Mouse (Mus musculus): ENCODE measurements around the gene Mtmr11. TPM values are rescaled to one million over a fixed set of nuclear protein-coding genes. Genes with fewer than 3 reads are reported as not detected.

Gene Mtmr11
- 6.3 and 10.1 TPM in 2 replicates for polyA plus RNA-seq (2011; ENCODE audit: insufficient read depth, insufficient read length, low replicate concordance, missing spikeins)

DNA sequence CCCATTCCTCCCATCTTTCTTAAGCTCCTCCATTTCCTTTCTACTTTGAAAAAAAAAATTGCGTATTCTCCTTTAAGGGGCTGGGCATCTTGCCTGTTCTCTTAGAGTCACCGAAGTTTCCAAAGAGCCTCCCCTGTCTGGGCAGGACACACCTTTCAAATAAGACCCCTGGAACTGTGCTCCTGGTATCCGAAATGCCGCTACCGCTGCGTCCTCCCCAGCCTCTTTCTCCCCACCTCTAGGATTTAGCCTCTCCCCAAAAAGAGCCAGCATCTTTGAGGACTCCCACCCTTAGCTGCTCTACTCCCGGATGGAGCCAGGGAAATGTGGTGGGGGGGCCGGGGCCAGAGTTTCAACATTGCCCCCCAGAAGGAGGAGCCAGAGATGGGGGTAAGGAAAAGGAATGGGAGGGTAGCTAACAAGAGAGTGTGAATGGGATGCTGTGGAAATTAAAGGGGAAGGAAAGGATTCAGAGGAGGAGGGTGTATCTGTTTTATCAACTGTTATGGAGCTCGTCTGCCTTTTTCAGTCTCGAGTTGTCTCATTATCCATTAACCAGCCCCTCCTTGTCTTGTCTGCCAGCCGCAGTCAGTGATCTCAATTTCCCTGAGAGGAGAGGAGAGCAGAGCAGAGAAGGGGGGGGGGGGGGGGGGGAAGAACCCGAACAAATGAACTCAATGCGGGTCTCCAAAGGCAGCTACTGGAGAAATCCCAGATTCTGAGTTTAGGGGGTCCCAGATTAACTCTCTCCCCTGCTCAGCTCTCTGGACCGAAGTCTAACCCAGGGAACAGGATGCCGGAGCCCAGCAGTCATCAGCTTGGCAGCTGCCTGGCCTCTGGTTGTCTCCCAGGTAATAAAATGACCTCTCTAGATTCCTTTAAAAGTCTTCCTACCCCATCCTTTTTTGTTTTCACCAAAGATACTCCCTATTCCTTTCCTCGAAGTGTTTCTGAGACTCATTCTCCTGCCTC is at the start of gene Mtmr11:
Gene Mtmr11, plus strand, starts transcription at position 136 of the 972 bp plus-strand sequence.
- TF ChIP-seq CTCF (IDR thresholded peaks at IDR 0.05; ENCODE audit: control insufficient read depth, insufficient read depth, low read length): no peak
- no peak for TF ChIP-seq POLR2A (IDR thresholded peaks at IDR 0.05; ENCODE audit: borderline replicate concordance, control insufficient read depth, low read depth, low read length)
- H3K4me3 ChIP-seq (replicated peaks; ENCODE audit: control insufficient read depth, low read depth, low read length): no peak within 1 kb of the TSS
- no peak within 1 kb of the TSS for H3K27ac ChIP-seq (ENCODE audit: control insufficient read depth, insufficient read depth, low read depth, low read length, poor library complexity)
- WGBS: 21% methylated on average over 16 of the region's 16 CpGs
- no peaks in the 10 kb centered on the region; the same call in 1 of the 2 replicates for H3K4me1 ChIP-seq (ENCODE audit: control insufficient read depth, insufficient read depth, low read length)

DNA sequence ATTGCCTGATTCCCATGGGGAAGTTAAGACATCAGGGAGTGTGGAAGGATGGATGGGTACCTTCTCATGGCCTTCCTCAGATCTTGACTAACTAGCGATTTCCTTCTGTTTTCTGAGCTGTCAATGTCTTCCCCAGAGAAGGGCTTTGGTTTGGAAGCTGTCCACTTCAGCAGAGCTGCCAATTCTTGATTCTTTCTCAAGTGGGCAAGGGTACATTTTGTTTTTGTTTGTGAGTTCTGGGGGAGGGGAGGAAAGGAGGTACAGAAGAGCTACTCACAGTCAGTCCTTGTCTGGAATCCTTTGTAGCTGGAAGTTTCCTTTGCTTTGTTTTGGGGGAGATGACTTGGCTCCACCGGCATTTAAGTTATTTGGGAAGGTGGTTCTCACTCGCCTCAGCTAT is 48.6 kb upstream of the Mtmr11 start:
- TF ChIP-seq CTCF (IDR thresholded peaks at IDR 0.05; ENCODE audit: control insufficient read depth, insufficient read depth, low read length) (no peak), POLR2A (IDR thresholded peaks at IDR 0.05; ENCODE audit: borderline replicate concordance, control insufficient read depth, low read depth, low read length) (no peak)
- H3K27ac ChIP-seq (ENCODE audit: control insufficient read depth, insufficient read depth, low read depth, low read length, poor library complexity): no peak overlapping the region
- no peak overlapping the region for H3K4me3 ChIP-seq (replicated peaks; ENCODE audit: control insufficient read depth, low read depth, low read length)
- 69% methylated on average over 3 of the region's 3 CpGs for WGBS
- H3K4me1 ChIP-seq (ENCODE audit: control insufficient read depth, insufficient read depth, low read length): no peaks in the 10 kb centered on the region

DNA sequence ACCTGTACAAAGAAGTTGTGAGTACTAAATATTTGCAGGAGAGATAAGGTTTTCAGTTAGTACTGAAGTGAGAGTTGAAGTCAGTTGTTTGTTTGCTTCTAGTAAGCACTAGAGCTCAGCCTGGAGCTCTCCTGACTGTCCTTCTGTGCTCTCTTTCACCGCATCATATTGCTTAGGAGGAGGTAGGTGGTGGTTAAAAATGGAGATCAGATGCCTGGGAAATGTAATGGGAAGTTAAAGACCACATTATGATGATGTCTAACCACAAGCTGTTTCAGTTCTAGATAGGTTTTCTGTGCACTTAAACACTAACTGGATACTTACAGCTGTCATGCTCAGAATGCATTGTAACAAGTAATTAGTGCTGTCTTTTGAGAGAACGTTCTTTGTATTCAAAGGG is 43.7 kb upstream of the Mtmr11 start:
- no peak overlapping the region for H3K4me3 ChIP-seq (replicated peaks; ENCODE audit: control insufficient read depth, low read depth, low read length)
- 14% methylated on average over 2 of the region's 2 CpGs for whole genome bisulfite sequencing
- no peak overlapping the region for H3K27ac ChIP-seq (ENCODE audit: control insufficient read depth, insufficient read depth, low read depth, low read length, poor library complexity)
- no peaks in the 10 kb centered on the region for H3K4me1 ChIP-seq (ENCODE audit: control insufficient read depth, insufficient read depth, low read length)
- TF ChIP-seq POLR2A (IDR thresholded peaks at IDR 0.05; ENCODE audit: borderline replicate concordance, control insufficient read depth, low read depth, low read length): no peak
- no peak for TF ChIP-seq CTCF (IDR thresholded peaks at IDR 0.05; ENCODE audit: control insufficient read depth, insufficient read depth, low read length)

DNA sequence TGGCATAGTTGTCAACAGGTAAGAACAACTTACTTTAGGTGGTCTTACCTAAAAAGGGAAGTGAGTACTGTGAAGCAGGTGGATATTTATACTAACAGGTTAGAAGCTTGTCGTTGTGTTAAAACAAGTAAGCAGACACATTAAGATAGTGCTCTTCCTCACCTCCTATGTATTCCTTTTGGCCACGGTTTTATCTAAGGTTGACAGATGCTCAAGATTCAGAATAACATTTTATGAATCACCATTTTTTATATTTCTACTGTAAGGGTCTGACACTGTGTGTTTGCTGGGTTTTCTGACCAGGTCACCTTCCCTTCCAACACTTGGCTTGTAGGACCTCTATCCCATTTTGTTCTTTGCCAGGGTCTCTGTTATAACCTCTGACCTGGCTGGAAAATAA is 43.1 kb upstream of the Mtmr11 start:
- WGBS: 46% methylated on average over 2 of the region's 2 CpGs
- TF ChIP-seq POLR2A (IDR thresholded peaks at IDR 0.05; ENCODE audit: borderline replicate concordance, control insufficient read depth, low read depth, low read length) (no peak), CTCF (IDR thresholded peaks at IDR 0.05; ENCODE audit: control insufficient read depth, insufficient read depth, low read length) (no peak)
- no peaks in the 10 kb centered on the region for H3K4me1 ChIP-seq (ENCODE audit: control insufficient read depth, insufficient read depth, low read length)
- no peak overlapping the region for H3K27ac ChIP-seq (ENCODE audit: control insufficient read depth, insufficient read depth, low read depth, low read length, poor library complexity)
- no peak overlapping the region for H3K4me3 ChIP-seq (replicated peaks; ENCODE audit: control insufficient read depth, low read depth, low read length)

DNA sequence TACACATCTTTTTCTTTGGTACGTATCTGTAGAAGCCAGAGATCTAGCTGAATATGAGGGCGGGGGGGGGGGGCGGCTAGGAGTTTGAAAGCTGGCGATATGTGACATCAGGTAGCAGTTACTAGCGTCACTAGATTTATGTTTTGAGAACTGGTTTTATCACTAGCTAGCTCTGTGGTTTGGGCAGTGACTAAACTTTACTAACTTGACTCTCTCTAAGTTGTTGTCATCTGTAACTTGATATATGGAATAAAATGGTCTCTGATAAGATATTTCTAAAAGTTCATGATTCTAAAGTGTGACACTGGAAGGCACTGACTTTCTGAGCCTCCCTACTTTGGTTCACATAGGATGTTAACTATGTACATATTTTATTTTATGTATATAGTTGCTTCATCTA is 37.6 kb upstream of the Mtmr11 start:
- Histone ChIP-seq H3K4me3 (replicated peaks; ENCODE audit: control insufficient read depth, low read depth, low read length) (no peak overlapping the region), H3K27ac (ENCODE audit: control insufficient read depth, insufficient read depth, low read depth, low read length, poor library complexity) (no peak overlapping the region), H3K4me1 (ENCODE audit: control insufficient read depth, insufficient read depth, low read length) (no peaks in the 10 kb centered on the region)
- TF ChIP-seq POLR2A (IDR thresholded peaks at IDR 0.05; ENCODE audit: borderline replicate concordance, control insufficient read depth, low read depth, low read length): no peak
- no peak for TF ChIP-seq CTCF (IDR thresholded peaks at IDR 0.05; ENCODE audit: control insufficient read depth, insufficient read depth, low read length)
- 84% methylated on average over 5 of the region's 5 CpGs for WGBS

DNA sequence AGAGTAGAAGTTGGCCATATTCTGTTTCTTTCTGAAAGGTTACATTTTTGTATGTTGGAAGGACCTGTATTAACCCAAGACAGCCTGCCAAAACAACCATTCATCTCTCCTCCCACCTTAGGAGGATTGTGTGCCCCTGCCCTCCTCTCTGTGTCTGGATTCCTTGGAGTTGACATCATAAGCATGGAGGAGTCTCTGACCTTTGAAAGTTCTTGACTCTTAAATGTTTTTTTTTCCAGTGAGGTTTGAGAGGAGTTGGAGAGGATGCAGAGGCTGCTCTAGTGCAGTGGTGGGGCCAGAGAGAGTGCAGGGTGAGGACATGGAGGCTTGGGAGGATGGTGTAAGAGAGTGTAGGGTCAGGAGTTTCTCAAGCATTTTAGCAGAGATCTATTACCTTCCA is 33.7 kb upstream of the Mtmr11 start:
- H3K27ac ChIP-seq (ENCODE audit: control insufficient read depth, insufficient read depth, low read depth, low read length, poor library complexity): no peak overlapping the region
- no peak for TF ChIP-seq CTCF (IDR thresholded peaks at IDR 0.05; ENCODE audit: control insufficient read depth, insufficient read depth, low read length)
- TF ChIP-seq POLR2A (IDR thresholded peaks at IDR 0.05; ENCODE audit: borderline replicate concordance, control insufficient read depth, low read depth, low read length): no peak
- H3K4me3 ChIP-seq (replicated peaks; ENCODE audit: control insufficient read depth, low read depth, low read length): no peak overlapping the region
- no peaks in the 10 kb centered on the region for H3K4me1 ChIP-seq (ENCODE audit: control insufficient read depth, insufficient read depth, low read length)

DNA sequence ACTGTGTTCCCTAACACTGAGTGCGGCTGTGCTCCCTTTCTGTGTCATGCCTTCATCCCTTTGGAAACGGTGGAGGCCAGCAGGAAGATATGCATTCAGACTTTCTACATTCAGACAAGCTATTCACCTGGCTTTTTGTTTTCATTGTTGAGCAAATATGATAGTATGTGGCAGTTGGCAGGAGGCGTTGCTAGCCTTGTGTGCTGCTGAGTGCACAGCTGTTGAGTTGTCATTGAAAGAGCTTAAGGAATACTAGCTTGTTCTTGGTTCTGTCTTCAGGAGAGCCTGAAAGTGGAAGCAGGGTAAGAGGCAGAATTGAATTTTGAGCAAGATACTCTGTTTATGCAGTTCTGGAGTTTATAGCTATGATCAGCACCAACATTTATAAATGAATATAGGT is 29.3 kb upstream of the Mtmr11 start:
- Histone ChIP-seq H3K4me1 (ENCODE audit: control insufficient read depth, insufficient read depth, low read length) (no peaks in the 10 kb centered on the region), H3K4me3 (replicated peaks; ENCODE audit: control insufficient read depth, low read depth, low read length) (no peak overlapping the region), H3K27ac (ENCODE audit: control insufficient read depth, insufficient read depth, low read depth, low read length, poor library complexity) (no peak overlapping the region)
- TF ChIP-seq CTCF (IDR thresholded peaks at IDR 0.05; ENCODE audit: control insufficient read depth, insufficient read depth, low read length) (no peak), POLR2A (IDR thresholded peaks at IDR 0.05; ENCODE audit: borderline replicate concordance, control insufficient read depth, low read depth, low read length) (no peak)
- 87% methylated on average over 3 of the region's 3 CpGs for WGBS

DNA sequence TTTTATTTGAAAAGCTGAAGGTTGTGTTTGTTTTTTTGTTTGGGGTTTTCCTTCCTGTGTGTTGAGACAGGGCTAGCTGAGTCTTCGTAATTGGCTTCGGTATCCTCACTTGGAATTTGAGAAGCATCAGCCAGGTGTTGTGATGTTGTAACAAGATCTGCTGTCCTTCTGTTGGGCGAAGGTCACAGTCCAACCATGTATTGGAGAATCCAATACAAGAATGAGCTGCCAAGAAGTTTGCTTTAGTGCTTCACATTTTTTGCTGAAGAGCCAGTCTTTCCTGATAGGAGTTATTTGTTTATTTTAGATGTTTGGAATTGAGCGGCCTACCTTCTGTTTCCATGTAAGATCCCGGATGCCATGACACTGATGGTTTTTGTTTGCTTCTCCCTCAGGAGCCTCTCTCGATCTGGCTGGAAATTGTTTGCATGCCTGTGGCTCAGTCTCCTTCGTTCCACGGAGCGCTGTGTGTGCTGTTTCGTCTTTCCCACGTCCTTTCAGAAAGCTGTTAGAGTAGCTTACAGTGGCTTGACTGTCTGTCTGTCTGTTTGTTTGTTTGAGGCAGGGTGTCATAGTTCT is 28.4 kb upstream of the Mtmr11 start:
- 89% methylated on average over 11 of the region's 11 CpGs for WGBS
- Histone ChIP-seq H3K27ac (ENCODE audit: control insufficient read depth, insufficient read depth, low read depth, low read length, poor library complexity) (no peak overlapping the region), H3K4me3 (replicated peaks; ENCODE audit: control insufficient read depth, low read depth, low read length) (no peak overlapping the region), H3K4me1 (ENCODE audit: control insufficient read depth, insufficient read depth, low read length) (no peaks in the 10 kb centered on the region)
- no peak for TF ChIP-seq CTCF (IDR thresholded peaks at IDR 0.05; ENCODE audit: control insufficient read depth, insufficient read depth, low read length)
- no peak for TF ChIP-seq POLR2A (IDR thresholded peaks at IDR 0.05; ENCODE audit: borderline replicate concordance, control insufficient read depth, low read depth, low read length)

All from bone marrow, adult 2 months (tissue).